Mouse (Mus musculus): ENCODE data around the gene Zfp2. TPM values are rescaled to one million over a fixed set of nuclear protein-coding genes. Genes with fewer than 3 reads are reported as not detected.

Gene Zfp2
- 1 to 10 TPM; 3.6 to 4.2 TPM for total RNA-seq (2021)
- long read RNA-seq, experiment 1, partial matches to known transcripts, result 0 of 2 reads
- long read RNA-seq, experiment 1, other reads (novel, unspliced or antisense), result 2 of 2 reads
- long read RNA-seq, experiment 2, partial matches to known transcripts, result 0 of 1 reads
- long read RNA-seq, experiment 2, other reads (novel, unspliced or antisense), result 1 of 1 reads

DNA sequence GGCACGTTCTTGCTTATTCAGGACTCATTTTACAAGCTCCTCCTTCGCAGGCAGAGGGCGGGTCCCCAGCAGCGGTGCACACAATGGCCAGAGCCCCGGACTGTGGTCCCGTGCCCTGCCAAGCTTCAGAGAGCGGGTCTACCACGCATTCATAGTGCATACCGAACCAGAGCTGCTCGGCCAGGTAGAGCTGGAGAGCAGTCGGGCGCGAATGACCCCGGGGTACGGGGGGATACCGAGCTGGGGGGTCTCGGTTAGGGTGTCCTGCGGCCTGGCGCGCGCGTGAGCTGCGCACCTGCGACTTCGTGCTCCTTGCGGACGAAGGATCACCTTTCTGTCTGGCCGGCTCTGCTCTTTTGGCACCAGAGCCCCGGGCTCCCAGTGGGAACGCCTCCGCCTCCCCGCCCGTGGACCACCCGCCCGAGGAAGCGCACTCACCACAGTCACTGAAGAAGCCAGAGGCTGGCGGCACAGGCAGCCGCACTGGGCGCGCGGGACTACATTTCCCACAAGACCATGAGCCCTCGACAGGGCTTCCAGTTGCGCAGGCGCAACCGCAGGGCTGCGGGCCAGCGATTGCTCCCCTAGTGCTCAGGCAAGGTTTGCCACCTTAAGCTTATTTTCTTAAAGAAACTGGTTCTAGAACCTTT is at the start of gene Zfp2:
TSS of gene Zfp2 (minus strand) at position 495 of the 650 bp plus-strand sequence.
- peak; percentile 86 to 91 for DNase-seq (ENCODE audit: low spot score in 2 of 2)

DNA sequence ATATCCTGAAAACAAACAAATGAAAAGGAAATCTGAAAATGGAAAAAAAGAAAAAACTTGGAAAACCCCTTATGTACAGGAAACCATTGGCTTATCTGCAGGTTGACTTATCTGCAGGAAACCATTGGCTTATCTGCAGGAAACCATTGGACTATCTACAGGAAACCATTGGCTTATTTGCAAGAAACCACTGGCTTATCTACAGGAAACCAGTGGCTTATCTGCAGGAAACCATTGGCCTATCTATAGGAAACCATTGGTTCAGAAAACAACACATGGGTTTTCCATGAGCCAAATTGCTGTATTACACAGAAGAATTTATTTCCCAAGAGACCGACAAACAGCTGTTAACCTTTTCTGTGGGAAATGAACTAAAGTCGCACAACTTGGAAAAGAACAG is 48.9 kb upstream of the Zfp2 start:
- no peak for DNase-seq (ENCODE audit: low spot score in 2 of 2)

DNA sequence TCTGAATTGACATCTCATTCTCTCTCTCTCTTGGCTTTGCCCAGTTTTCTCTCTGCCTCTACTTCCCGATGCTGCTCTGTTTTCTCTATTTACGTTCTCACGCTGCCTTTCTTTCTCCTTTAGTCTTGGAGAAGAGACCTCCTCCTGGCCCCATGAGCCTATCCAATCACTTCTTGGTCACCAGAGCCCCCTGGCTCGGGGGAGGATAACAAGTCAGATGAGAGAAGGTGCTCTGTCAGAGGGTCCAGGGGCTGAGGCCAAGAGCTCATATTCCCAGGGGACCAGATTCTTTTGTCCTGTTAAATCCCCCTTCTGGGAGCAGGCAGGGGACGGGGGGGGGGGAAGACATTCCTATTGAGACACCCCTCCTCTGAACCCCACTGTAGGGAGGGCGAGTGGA is 37.7 kb upstream of the Zfp2 start, which contains the start of gene Prop1:
TSS of gene Prop1 (minus strand) at position 101 of the 400 bp plus-strand sequence.
- DNase-seq (ENCODE audit: low spot score in 2 of 2), result no peak

DNA sequence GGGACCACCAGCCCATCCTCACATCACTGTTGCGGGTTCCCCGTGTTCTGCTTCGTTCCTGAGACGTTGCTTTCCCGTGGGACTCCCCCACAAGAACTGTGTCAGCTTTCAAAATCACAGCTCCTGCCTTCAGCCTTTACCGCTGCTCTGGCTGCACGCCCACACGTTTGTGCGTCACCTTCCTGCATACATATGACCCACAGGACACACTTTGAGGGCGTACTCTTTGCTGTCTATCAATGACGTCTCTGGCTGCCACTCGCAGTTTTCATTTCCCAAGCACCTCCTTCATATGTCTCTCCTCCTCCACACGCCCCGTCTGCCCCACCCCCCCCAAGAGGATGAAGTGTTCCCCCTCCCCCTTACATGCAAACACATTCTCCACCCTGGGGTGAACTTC is 36.3 kb upstream of the Zfp2 start:
- no peak for DNase-seq (ENCODE audit: low spot score in 2 of 2)

DNA sequence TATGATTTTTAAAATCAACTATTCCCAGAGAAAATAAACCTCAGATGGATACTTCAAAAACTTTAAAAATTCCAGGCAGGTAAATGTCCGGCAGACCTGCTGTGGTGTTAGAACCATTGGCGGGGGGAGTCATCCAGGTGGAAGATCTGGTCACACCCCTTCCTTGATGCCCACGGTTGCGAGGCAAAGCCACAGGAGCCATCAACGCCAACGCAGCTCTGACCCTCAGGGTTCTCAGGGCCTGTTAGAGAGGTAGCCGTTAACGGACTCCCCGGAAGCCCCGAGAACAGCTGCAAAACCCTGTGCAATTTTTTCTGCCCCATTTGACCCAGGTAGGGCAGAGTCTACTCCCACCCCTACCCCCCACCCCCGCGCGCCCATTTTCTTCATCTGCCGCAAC is 27.5 kb upstream of the Zfp2 start, which contains the start of gene 4933414I15Rik:
TSS of gene 4933414I15Rik (minus strand) at position 260 of the 400 bp plus-strand sequence.
- no peak for DNase-seq (ENCODE audit: low spot score in 2 of 2)

DNA sequence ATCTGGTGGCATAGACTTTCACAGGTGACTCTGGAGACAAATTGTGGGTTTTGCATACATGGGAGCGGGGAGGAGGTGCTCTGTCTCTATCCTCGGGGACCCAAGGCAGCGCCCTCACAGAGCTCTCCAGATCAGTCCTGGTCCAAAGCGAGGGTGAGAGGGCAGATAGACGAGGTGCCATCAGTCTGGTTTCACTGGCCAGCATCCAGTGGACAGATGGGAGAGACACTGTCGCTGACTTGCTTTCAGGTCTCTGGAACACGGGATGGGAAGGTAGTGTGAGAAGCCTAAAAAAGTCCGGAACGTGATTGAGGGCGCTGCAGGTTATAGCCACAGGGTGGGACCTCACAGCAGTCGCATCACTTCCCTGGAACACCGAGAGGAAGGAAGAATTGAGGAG is 26.4 kb upstream of the Zfp2 start:
- no peak for DNase-seq (ENCODE audit: low spot score in 2 of 2)

DNA sequence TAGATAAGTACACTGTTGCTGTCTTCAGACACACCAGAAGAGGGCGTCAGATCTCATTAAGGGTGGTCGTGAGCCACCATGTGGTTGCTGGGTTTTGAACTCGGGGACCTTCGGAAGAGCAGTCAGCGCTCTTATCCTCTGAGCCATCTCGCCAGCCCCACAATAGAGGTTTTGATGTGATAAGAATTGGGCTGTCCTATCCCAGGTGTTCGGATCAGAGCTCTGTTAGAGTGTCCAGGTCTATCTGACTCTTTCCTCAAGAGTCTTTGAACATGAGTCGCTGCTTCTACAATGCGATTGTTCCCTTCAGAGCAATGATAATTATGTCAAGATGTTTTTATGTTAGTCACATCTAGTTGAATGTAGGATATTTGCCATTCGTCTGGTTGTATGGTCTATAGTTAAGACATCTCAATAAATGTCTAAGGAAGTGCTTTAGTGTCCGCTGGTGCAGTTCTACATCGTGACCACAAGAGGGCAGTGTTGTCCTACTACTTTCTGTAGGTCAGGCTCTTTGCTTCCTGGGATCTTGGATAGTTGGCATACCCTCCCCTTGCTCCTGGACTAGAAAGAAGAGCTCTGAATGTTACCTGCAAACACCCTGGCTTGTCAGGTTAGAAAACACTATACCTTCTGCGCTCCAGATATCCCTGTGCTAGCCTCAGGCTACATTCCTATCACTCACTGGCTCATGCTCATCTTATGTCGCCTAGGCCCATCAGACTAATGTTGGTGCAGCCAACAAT is 23.8 kb upstream of the Zfp2 start:
- no peak for DNase-seq (ENCODE audit: low spot score in 2 of 2)

DNA sequence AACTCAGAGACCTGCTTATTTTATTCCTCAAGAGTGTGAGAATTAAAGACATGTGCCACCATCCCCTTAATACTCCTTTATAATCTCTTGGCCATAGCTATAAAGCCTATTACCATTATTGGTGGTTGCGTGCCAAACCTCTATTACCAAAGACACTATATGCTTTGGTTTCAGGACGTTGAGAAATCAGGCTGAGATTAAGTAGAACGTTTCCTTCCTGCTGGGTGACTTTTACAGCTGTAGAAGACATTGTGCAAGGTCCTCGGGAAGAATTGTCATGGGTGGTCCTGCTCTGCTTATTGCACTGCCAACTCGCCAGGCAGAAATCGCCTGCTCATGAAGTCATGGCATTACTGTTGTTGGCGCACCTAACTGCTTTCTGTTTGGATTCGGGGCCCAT is 22.5 kb upstream of the Zfp2 start:
- DNase-seq (ENCODE audit: low spot score in 2 of 2), result no peak

DNA sequence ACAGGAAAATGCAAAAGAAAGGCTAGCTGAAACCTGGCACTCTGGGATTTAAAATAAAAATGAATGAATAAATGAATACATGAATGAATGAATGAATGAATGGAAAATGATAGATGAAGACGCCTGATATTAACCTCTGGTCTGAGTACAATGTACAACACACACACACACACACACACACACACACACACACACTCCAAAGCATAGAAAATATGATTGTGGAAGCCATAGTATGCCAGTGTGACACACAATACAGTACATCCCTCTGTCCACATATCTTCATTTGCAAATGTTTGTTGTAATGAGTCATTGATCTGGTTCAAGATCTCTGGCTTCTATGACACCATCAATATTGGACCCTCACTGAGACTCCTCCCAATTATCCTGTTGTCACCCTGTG is 16.1 kb upstream of the Zfp2 start:
- no peak for DNase-seq (ENCODE audit: low spot score in 2 of 2)

DNA sequence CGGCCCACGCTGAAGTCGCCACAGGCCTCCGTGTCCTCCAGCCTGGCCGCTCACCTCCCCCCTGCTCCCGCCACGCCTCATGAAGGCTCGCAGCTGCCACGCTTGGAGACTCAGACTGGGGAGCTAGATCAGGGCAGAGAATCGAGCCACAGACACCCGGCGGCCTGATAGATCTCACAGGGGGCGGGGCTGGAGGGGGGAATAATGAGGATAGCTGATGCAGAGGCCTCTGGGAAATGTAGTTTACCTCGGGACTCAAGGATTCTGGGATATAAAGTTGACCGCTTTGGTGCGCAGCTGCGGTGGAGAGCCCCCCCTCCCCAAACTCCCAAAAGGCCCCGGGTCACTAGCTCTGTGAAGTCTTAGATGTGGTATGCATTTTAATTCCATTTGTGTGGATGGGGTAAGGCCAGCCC is 15.5 kb upstream of the Zfp2 start, which contains the start of gene Zfp354b:
TSS of gene Zfp354b (minus strand) at position 183 of the 416 bp plus-strand sequence.
- peak; percentile 32 to 74 for DNase-seq (ENCODE audit: low spot score in 2 of 2)

DNA sequence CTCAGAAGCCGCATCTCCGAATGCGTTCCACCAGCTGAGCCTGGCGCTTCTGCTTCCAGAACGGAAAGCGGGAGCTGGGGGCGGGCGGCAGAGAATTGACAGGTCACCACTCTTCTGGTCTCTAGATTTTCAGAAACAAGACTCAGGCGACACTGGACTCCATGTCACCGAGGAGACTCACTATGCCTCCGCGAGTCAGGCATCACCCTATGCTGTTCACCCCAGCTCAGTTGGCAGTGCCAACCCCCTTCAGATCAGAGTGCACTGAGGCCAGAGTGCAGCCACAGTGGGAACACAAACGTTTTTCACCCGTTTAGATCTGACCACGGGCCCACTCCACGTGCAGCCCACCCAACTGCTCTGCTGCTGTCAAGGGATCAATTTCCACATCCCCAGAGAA is 15.1 kb upstream of the Zfp2 start:
- peak in 1 of 2 experiments; percentile 11 for DNase-seq (ENCODE audit: low spot score in 2 of 2)

DNA sequence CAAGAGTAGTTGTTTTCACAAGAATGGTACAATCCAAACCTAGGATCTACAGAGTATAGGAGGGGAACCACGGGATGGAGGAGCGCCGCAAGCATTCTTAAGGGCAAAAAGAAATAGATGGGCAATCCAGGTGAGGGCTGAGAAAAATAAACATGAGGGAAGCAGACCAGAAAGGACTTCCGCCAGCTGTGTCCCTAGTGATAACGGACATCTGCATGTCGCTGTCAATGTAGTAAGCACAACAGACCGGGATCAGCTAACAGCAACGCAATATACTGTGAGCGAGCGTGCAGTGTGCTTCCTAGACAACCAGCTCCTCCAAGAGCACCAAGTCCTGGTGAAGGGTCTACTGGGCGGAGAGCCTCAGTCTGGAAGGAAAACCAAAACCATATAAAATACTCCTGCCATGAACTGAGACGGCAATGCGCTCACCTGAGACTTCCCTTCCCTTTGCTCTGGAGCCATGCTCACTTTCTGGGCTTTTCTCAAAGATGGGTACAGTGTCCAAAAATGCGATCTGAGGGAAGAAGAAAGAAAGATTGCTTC is 14.6 kb upstream of the Zfp2 start:
- no peak for DNase-seq (ENCODE audit: low spot score in 2 of 2)

DNA sequence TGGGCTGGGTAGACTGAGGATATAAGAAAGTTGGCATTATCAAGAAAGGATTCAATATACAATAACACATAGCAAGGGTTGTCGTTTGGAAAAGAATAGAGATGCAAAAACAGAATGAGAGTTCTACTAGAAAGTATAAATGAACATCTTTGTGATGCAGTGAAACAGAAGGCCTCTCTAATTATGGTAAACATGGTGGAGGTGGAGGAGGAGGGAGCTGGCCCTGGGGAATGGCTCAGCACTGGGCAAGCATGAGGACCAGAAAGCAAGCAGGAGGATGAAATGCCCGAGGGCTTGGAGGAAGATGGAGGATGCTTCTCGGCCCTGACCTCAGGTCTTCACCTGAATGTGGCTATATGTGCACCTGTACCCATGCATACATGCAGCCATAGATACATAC is 1.5 kb downstream of the Zfp2 start:
- no peak for DNase-seq (ENCODE audit: low spot score in 2 of 2)

DNA sequence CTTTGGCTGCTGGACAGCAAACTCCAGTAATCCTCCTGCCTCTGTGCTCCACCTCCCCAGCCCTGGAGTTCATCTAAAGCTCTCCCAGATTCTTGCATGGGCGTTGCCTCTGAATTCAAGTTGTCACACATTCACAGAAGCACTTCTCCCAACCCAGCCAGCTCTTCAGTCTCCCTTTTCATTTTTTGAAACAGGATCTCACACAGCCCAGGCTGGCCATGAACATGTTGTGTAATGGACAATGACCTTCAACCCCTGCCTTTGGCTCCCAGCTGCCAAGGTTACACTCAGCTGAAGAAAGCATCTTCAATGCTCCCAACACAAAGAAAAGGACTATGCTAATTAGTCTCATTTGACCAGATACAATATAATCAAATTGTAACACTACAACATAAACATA is 2.7 kb downstream of the Zfp2 start:
- no peak for DNase-seq (ENCODE audit: low spot score in 2 of 2)

DNA sequence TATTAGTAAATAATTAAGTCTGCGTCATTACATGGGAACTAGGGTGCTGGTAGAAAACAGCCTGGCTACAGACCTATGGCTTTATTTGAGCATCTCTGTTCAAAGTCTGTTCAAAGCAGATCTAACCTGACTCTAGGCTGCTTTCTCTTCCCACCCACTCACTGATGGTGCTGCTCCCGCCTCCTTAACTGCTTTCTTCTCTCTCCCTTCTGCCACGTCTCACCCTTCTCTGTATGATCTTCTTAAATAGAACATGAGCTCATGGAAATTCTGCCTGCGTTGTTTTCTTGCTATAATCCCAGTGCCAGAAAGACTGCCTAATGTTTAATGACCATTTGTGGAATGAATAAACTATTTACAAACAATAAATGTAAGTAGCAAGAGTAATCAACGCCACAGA is 7.8 kb downstream of the Zfp2 start:
- no peak for DNase-seq (ENCODE audit: low spot score in 2 of 2)

DNA sequence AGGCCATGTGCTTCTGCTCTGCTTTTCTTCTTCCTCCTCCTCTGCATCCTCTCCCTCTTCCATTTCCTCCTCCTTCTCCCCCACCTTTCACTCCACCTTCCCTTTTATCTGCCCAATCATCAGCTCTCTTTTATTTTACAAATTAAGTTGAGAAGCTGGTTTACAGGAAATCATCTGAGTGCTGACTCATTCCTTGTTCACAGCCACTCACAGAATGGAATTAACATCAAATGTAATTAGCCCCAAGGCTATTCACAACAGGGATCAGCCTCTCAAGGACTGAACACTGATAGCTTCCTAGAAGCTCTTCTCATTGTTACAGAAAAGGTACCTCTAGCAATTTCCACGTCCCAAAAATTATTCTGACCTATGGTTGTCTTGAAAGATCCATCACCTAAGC is 18.6 kb downstream of the Zfp2 start:
- DNase-seq (ENCODE audit: low spot score in 2 of 2), result no peak

DNA sequence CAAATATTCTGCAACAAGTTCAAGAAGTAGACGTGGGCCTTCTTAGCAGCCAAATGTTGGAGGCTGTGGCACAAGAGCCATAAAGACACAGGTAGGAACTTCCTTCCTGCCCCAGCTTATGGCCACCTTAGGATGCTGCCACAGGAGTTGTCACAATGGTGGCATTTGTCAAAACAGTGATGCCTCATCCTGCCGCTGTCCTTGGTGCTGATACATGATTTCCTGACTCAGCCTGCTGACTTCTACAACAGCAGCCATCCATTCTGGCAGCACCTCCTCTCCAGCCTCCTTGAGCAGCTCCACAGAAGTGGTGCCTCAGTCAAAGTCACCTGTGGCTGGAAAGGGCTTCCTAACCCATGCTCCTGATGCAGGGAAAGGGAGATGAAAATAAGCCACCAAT is 23.5 kb downstream of the Zfp2 start:
- DNase-seq (ENCODE audit: low spot score in 2 of 2), result no peak

DNA sequence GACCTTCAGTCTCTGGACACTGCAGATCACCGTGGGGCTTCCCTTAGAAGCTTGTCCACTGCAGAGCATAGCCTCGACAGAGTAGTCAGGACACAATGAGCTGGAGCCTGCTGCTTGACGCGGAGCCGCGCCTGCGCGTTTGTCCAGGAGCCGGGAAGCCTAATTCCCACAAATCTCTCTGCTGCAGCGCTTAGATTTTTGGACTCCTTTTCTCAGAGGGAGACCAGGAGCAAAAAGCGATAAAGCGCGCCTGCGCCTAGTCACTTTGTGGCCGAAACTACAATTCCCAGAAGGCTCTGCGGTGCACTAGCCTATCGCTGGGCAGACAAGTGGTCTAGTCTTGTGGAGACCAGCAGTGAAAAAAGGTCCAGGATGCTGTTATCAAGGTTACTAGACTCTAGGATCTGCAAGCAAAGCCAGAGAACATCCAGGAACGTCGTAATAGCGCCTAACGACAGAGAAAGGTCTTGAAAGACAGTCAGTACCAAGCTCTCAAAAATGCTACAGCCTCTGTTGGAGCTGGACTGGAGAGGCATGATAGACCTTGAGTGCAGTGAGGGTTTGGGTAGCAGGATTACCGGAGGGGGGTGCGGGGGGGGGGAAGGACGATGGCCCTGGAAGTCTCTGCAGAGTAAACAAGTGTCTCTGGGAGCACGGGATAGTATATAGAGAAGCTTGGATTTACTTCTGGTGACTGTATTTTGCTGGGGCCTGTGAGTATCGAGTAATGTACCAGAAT is 28.4 kb downstream of the Zfp2 start, which contains the start of gene Zfp454:
TSS of gene Zfp454 (minus strand) at position 262 of the 739 bp plus-strand sequence.
- DNase-seq (ENCODE audit: low spot score in 2 of 2), result peak; percentile 68 to 85

DNA sequence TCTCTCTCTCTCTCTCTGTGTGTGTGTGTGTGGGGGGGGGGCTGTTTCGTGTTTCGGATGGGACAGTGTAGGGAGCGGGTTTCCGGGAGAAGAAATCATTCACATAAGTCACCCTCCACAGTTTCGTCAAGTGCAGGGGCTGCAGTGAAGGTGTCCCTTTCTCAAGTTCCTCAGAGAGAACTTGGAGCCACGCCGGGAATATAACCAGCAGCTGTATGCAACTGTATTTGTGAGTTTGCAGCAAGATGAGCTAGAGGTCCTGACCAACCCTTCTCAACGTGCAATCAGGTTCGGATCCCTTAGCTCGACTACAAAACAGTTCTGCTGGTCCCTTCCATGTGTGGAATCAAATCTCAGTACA is 29.1 kb downstream of the Zfp2 start:
- DNase-seq (ENCODE audit: low spot score in 2 of 2), result peak in 1 of 2 experiments; percentile 16

DNA sequence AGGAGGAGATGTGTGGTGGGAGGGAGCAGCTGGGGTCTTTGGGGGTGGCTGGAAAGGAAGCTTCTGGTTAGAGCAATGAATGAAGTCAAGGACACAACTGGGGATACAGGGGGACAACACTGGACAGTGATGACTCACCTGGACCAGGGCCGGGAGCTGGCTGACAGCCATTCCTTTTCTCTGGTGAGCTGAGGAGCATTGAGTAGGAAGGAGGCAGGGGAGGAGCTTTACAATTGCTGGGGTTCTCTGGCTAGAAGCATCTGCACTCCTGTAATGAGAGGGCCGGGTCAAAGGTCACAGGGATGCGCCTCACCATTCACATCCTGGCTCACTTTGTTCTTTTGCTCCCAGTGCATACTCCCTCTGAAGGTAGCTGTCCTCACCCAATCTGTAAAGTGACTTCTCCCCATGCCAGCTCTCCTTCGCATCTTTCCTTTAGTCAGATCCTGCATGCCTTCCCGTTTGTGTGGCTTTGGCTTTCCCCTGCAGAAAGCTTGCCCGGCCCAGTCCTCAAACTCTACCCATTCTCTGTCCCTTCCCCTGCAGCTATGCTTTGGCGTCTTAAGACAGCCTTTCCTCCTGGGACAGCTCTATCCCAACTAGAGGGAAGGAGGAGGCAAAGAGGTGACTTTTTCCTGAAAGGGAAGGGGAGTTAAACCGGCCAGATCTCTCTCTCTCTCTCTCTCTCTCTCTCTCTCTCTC is 29.6 kb downstream of the Zfp2 start:
- DNase-seq (ENCODE audit: low spot score in 2 of 2), result no peak

DNA sequence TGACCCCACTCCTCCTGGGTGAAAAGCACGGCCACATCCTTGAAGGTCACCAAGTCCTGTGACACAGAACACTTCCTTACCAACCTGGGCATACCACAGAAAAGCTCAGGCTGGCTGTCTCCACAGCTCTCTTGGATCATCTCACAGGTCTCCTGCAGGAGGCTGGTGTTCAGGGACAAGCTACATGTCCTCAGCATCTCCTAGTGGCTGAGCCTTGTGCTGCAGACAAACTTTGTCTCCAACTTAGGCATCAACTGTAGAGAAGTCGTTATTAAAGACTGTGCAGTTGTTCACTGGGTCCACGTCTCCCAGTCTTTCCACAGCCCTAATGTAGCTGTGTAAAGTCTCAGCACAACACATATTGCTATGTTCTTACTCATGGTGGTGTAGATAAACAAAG is 32.2 kb downstream of the Zfp2 start:
- no peak for DNase-seq (ENCODE audit: low spot score in 2 of 2)
